Mouse (Mus musculus): ENCODE results near the gene Snx8.

Gene Snx8

DNA sequence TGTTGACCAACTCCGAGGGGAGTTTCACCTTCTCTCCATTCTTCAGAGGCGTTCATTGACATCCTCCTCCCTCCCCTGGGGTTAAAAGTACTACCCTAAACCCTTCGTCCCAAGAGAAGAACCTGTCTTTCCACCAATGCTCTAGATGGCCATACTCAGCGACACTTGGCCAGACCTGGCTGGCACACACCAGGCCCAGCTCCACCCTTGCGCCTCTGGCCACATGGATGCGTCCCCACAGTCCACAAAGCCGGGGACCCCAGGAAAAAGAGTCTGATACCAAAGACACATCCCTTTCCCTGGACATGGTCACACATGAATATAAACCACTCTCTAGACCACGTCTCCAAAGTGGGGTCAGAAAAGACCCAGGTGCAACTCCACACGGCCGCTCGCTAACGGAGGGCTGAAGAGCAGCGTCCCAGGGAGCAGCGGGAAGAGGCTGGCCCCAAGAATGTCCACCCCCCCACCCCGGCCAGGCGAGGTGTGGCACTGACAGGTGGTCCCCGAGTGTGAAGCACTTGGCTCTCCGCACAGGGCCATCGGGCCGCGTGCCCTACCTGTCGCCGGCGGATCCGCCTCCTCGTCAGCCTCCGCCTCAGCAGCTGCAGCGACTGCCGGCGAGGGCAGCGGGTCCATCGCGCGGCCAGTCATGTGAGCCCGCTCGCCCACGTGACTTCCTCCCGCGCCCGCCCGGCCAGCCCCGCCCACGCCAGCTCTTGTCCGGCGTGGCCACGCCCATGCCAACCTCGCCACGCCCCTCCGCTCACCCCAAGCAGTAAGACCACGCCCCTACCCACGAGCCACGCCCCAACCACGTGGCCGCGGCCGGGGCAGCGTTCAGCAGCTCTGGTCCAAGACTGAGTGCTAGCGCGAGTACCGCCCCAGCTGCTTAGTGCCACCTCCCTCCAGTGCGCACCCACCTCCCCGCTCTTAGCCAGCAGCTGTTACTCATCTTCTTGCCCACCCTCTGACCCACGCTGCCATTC, at the start of gene Snx8:
Gene Snx8, minus strand, starts transcription at position 675 of the 989 bp plus-strand sequence.
- DNase-seq (ENCODE audit: low spot score), result peak; percentile 95

DNA sequence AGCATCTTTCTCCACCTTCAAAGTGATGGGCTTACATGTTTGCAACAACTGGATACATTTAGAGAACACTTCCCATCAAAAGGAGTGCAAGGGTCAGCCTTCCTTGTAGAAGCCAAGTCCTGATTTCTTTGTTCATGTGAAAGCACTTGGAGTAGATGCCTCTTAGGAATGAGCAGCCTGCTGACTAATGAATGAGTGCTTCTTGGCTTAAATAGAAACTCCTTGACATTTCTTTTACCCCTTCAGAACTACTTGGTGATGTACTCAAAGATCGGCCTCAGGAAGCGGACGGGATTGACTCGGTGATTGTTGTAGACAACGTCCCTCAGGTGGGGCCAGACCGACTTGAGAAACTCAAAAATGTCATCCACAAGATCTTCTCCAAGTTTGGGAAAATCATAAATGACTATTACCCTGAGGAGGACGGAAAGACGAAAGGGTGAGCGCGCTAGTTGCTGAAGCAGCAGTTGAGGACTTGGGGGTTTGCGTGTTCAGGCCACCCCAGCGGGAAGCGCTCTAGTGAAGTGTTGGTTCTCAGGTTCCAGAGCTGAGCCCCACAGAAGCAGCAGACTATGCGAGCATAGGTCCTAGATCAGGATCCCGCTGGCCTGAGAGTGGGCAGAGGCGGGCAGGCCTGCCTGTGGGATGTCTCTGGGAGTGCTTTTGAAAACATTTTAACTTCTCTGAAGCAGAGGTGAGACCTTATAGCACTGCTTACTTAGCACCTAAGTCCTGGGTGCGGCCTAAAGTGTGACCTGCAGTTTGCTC, 36.1 kb upstream of the Snx8 start:
- DNase-seq (ENCODE audit: low spot score), result no peak

DNA sequence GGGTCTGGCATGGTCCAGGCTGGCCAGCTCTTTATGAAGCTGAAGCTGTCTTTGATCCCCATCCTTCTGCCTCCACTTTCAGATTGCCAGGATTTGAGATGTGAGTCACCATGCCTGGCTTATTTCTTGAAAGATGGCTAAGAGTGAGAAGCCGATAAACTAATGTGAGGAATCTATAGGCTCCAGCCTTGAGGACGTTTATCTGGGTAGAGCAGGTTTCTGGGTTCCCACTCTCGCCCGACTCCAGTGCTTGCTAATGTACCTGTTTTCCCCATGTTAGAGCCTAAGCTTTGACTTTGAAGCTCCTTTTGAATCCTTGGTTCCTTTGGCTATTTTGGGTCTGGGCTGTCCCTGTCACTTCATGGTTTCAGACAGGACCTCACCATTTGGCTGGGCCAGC, 31.6 kb upstream of the Snx8 start:
- no peak for DNase-seq (ENCODE audit: low spot score)

DNA sequence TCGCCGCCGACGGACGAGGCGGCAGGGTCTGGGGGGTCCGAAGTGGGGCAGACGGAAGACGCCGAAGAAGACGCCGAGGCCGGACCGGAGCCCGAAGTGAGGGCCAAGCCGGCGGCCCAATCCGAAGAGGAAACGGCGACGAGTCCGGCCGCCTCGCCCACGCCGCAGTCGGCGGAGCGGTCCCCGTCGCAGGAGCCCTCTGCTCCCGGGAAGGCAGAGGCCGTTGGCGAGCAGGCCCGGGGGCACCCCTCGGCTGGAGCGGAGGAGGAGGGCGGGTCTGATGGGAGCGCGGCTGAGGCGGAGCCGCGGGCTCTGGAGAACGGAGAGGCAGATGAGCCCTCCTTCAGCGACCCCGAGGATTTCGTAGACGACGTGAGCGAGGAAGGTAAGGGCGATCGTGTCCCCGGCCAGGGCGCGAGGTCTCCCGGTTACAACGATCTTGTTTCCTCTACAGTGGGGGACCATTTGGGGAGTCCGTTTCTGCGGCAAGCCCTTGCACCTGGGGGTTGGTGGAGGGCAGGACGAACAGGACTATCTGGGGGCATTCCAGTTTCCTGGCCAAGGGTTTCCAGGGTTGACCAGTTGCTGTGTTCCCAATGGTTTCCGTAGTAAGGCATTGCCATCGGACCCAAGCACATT, 30.5 kb upstream of the Snx8 start:
- DNase-seq (ENCODE audit: low spot score), result no peak

DNA sequence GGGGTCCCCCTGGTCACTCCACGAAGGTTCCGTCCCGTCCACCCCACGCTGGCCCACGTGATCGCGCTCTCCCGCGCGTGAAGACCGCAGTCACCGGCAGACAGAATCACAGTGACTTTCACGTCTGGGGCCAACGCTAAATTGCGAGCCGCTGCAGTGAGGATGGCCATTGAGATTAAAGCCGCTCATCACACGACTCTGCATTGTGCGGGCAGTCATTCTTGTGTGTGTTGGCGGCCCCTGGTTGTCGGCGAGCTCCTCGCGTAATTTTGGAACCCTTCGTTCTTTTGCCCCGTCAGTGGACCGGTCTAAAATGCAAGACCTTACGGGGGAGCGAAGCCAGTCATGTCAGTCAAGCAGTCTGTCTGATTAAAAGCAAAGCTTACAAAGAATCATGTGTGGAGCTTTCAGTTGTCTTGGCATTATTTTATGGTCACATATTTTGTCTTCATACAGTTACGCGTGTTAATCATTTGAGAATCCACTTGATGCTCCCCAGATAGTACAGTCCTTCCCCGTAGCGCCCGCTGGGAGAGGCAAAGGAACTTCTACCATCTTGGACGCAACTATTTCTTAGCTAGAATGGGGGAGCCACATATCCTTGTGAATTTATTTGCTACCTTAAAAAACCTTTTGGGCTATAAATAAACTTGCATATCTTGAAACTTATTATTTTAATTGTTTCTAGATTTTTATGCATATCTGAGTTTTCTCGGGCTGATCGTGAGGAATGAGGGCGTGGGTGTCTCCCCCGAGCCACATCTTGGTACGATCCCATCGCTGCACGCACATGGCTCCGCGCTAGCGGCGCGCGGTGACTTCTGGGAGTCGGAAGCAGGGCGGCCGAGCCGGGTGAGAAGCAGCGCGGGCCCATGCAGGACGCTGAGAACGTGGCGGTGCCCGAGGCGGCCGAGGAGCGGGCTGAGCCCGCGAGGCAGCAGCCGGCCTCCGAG, 29.7 kb upstream of the Snx8 start, which contains the start of gene Eif3b:
Gene Eif3b, plus strand, starts transcription at position 840 of the 953 bp plus-strand sequence.
- peak; percentile 63 for DNase-seq (ENCODE audit: low spot score)

DNA sequence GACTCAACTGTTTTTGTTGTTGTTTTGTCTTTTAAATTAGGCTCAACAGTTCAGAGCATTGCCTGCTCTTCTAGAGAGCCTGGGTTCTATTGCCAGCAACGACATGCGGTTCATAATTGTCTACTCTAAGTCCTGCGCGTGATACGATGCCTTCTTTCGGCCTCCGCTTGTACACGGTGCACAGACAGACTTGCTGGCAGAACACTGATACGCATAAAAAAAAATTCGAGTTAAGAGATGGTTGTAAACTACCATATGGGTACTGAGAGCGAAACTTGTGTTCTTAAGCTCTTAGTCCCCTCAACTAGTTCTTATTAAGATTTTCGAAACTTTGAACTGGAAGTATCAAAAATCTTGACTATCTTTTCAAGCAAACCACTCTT, 29.0 kb upstream of the Snx8 start:
- no peak for DNase-seq (ENCODE audit: low spot score)

DNA sequence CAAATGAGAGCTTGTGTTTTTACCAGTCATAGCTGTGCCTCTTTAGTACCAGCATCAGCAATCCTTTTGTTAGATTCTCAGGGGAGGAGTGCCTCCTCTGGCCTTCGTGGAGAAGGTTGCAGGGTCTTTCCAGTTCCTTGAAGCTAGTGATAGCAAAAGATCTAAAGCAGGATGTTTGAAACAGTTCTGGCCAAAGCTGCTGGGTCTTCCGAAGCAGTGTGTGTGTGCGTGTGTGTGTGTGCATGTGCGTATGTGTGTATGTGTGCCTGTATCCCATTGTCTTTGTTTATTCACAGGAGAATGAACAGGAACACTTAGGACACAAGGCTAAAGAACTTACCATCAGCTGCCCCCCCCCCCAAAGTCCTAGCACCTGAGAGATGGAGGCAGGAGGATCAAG, 25.6 kb upstream of the Snx8 start:
- no peak for DNase-seq (ENCODE audit: low spot score)

DNA sequence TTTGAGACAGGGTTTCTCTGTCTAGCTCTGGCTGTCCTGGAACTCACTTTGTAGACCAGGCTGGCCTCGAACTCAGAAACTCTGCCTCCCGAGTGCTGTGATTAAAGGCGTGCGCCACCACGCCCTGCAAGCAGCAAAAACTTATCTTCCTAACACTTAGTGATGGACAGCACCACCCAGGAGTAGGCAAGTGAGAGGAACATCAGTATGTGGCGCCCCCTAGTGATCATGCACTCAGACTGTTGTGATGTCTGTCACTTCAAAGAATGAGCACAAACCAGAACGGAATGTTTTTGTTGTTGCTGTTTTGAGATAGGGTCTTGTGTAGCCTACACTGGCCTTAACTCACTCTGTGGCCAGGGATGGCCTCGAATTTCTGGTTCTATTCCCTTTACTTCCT, 22.3 kb upstream of the Snx8 start:
- DNase-seq (ENCODE audit: low spot score), result no peak

DNA sequence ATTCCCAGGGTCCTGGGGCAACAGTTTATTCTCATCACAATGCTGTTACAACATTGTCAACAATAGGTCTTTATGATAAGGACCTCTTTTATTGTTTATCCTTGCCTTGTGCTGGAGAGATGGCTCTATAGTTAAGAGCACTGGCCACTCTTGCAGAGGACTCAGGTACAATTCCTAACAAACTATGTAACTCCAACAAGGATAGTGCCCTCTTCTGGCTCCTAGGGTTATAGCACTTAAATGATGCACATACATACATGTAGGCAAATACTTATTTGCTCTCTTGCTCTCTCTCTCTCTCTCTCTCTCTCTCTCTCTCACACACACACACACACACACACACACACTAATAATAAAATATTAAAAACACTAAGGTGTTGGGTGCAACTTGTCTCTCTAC, 19.7 kb upstream of the Snx8 start:
- no peak for DNase-seq (ENCODE audit: low spot score)

DNA sequence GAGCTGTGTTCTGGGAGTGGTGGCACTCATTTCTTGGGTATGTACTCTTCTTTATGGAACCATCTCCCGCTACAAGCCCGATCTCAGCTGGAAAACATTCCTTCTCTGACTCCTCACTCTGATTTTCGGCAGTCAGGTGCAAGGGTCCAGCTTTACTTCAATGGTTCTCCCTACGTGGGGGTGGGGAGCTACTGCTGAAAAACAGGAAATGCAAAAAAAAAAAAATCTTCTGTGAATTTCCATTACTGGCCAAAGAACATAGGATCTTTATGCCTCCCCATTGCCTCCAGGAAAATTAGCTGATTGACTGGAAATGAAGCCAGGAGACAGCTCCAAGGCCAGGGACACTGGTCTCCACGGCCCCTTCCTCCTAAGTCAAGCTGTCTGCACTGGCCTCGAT, 17.6 kb upstream of the Snx8 start:
- no peak for DNase-seq (ENCODE audit: low spot score)

DNA sequence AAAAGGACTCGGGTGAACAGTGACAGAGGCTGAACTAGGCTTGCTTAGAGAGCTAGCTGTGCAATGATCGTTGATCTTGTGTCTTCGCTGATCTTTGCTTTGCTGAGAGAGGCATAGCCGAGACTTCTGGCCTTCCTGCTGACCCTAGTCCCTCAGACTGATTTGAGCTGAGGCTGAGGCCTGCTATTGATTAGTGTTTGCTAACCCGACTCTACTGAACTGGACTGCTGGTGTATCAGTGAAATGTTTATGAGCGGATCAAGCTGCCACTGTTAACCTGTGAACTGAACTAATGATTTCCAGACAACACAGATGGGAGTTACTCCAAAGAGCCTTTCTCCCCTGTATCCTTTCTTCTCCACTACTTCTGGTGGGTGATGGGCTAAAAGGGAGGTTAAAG, 16.1 kb upstream of the Snx8 start:
- DNase-seq (ENCODE audit: low spot score), result no peak

DNA sequence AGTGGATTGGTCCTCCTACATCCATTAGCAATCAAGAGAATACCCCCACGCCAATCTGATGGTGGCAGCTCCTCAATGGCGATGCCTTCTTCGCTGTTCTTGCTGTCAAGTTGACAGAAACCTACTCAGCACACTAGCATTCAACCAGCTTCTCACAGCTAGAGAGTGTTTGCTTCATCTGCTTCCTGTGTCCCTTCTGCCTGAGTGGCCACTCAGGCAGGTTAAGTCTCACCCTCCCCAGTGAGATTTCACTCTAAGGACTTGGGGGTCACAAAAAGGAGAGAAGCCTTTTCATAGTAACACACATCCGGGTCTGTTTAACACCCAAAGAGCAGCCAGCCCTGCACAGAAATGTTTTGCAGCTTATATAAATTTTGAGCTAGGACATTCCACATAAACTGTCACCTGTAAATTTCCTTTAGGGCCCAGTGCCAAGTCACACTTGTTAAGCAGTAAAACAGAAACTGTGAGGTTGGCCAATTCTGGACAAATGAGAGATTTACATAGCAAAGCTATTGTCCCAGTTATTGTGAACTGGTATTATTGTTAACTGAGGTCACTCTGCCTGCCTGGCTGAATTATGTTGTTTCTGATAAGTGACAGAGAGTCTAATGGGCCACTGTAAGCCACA, 13.7 kb upstream of the Snx8 start:
- DNase-seq (ENCODE audit: low spot score), result no peak

DNA sequence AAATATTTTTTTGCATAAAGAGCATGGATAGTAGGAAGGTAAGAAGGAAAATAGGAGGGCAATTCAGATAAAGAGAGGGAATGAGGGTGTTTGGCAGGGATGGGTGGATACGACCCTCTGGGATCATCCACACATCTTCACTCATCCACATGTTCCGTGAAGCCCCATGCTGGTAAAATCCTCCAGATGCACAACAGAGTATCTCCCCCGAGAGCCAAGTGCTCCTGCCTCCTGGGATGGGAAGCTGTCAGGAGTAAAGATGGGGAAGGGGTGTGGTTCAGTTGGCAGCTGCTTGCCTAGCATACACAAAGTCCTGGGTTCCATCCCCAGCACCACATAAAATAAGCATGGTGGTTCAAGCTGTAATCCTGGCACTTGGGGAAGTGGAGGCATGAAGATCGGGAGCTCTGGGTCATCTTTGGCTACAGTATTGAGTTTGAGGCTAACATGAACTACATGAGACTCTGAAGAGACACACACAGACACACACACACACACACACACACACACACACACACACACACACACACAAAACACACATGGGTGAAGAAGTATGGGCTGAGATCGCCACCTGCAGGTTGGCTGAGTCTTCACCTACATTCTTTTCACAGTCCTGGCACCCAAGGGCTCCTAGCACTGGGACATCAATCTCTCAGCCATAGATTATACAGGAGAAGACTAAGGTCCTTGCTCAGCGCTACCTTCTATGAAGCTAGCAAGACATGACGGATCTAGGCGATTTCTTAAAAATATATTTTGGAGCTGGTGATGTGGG, 7.3 kb upstream of the Snx8 start:
- no peak for DNase-seq (ENCODE audit: low spot score)

DNA sequence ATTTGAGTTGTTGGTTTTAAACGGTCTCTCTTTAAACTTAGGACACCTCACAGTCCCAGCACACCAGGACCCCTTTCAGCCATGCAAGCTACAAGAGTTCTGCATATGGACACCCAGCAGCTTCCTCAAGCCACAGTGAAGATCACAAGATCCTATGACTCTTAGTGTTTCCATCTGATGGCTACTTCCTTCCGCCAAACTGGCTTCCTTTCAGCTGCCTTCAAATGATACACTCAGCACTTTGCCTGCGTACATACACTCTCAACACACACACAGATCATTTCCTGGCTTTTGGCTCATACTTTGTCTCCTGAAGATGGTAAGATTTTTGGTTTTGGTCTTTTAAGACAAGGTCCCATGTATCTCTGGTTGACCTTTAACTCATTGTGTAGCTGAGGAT, 3.6 kb upstream of the Snx8 start:
- no peak for DNase-seq (ENCODE audit: low spot score)

DNA sequence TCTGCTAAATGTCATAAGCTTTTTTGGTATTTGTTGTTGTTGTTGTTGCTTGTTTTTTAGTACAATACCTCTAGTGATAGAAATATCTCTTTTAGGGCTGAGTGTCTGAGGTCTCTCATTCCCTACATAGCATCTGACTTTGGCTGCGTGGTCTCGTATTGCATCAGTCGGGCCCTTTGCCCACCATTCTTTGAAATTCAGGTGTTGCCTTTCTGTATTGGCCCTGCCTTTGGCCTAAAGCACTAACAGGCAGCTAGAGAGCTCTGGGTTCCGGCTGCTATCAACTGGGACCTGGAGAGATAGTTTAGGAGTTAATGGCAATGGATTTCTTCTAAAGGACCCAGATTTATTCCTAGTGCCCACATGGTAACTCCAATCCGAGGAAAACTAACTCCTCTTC, 2.9 kb upstream of the Snx8 start:
- DNase-seq (ENCODE audit: low spot score), result no peak

DNA sequence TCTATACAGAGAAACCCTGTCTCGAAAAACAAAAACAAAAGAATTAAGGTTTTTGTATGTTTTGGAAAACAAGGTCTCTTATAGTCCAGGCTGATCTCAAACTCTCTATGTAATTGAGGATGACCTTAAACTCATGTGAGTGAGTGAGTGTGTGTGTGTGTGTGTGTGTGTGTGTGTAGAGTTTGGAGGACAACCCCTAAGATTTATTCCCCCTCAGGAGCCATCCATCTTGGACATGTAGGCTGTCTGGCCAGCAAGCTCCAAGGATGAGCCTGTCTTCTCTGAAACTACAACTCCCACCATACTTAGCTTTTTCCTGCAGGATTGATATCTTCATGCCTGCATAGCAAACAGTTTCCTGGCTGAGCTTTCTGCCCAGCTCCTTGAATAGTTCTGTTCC, 2.4 kb upstream of the Snx8 start:
- DNase-seq (ENCODE audit: low spot score), result no peak

DNA sequence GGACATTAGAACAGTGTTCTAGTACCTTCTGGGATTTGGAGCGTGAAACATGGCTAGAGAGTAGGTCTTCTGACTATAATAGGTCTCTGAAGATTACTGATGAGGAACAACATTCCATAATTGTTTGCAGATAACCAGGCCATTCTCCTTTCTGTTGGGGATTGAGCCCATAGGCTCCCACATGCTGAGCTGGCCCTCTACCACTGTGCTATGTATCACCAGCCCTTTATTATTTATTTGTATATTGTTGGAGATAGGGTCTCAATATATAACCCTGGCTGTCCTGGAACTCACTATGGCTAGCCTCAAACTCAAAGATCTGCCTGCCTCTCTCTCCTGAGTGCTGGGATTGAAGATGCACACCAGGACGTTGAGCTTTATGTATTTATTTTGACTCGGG, 585 bp upstream of the Snx8 start:
- DNase-seq (ENCODE audit: low spot score), result no peak

DNA sequence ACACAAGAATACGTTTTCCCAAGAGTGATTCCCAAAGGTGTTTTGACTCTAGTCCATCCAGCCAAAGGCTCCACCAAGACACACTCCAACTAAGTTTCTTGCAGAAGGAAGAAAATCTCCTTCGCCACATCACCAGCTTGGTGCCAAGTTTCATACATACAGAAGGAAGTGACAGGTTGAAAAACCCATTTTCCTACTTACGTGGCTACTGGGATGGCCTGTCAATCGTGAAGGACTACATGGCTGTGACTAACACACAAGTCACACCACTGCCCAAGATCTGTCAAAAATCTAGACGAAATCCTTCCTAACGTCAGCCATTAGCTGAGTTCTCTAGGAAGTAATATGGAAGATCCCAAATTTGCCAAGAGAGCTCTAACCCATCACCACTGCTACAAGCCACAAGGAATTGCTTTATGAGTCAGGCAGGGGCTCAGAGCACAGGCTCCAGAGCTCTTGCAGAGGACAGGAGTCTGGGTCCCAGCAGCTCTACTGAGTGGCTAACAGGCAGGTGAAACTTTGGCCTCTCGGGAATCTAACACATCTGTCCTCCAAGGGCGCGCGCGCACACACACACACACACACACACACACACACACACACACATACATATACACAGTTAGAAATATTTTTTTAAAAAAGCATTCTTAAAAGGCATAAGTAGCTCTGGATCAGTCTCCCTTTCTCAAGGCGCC, 1.1 kb downstream of the Snx8 start:
- no peak for DNase-seq (ENCODE audit: low spot score)

DNA sequence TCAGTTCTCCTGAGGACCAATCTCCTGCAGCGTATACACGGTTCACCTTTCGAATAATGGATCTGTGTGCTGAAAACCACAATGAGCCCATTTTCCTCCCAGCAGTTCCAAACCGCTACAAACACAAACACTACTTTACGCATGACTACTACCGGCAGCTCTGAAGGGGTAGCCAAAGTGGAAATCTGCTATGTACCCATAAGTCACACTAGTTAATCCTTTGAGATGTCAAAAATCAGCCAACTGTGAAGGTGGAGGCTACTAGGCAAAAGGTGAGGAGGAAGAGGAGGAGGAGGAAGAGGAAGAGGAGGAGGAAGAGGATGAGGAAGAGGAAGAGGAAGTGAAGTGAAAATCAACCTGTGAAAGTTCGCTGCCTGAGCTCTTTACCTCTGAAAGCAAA, 1.8 kb downstream of the Snx8 start:
- DNase-seq (ENCODE audit: low spot score), result no peak

DNA sequence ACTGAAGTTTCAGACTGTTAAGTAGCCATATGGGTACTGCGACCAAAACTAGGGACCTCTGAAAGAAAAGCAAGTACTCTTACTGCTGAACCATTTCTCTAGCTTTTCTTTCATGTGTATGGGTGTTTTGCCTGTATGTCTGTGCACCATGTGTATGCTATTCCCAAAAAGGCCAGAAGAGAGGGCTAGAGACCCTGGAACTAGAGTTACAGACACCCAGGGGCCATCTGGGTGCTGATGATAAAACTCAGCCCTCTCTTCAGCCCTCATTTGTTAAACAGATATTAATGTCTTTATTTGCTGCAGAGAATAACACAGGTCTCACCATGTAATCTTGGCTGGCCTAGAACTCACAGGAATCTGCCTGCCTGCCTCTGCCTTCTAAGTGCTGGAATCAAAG, 4.6 kb downstream of the Snx8 start:
- no peak for DNase-seq (ENCODE audit: low spot score)

Data from urinary bladder, postnatal 10 days (tissue).